12 mouse cellular contexts compared by ENCODE assay signal in the genomic region with DNA sequence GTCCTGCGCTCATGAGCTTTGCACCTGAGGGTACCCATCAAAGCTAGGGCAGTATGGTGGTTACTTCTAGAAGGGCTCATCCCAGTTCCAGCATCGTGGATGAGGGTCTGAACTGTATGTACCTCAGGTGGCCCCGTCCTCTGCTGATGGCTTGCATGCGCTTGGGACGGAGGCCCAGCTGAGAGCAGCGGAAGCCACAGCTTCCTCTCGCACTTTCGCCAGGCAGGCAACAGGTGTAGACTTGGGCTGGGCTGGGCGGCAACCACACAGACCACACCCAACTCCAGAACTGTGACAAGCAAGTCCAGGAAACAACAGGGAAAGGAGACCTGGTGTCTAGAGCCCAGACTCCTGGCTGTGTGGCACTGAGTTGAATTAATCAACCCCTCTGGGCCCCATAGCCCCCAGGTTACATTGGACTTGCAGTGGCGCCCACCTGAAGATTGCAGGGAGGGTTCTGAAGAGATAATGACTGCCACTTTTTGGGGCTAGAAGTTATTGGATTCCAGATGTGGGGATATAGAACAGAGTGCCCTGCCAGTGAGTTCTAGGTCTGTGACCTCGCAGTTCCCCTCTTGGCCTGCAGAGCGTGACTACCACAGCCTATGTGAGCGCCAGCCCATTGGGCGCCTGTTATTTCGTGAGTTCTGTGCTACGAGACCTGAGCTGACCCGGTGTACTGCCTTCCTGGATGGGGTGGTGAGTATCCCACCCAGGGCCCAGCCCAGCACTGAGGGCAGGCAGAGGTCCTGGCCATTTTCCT. TPM values are rescaled to one million over a fixed set of nuclear protein-coding genes. Genes with fewer than 3 reads are reported as not detected.
DNase-seq lines count a peak whose midpoint lies in the region; ATAC-seq and TF ChIP-seq lines count a peak whose summit lies in the region.
"Had no signal": no experiment of that assay in that cellular context is flagged by ENCODE, and none has a peak within 500 bp of the region (broad histone marks: within the 10 kb centered on the region; RNA-seq: fewer than 3 reads in every experiment).

No protein-coding gene starts in this region.

- H3K9ac ChIP-seq in heart, postnatal 0 days (replicated peaks; ENCODE audit: low read depth, low read length): no peak overlapping the region
- H3K9ac ChIP-seq in heart, embryonic 11.5 days (ENCODE audit: low read depth, low read length): no peak overlapping the region
- no peak overlapping the region for H3K9ac ChIP-seq in liver, adult 2 months (ENCODE audit: low read depth, low read length)
- H3K9ac ChIP-seq: stomach, embryonic 15.5 days had no signal

- no peak for DNase-seq in heart, postnatal 0 days (ENCODE audit: low spot score)
- DNase-seq in liver, adult 2 months (ENCODE audit: extremely low read depth, low read depth, low spot score): peak; percentile 39
- peak; percentile 89 for DNase-seq in spleen, postnatal 36 days (ENCODE audit: low spot score in 2 of 2)
- DNase-seq in kidney, adult 11 months: no peak
- no peak for DNase-seq in urinary bladder, adult 18-20 months (ENCODE audit: low spot score in 2 of 2)
- DNase-seq in urinary bladder, postnatal 14 days (ENCODE audit: low spot score): no peak
- DNase-seq: cerebellum, adult 11 months had no signal

- TF ChIP-seq POLR2A in liver, adult 2 months (IDR thresholded peaks at IDR 0.05; ENCODE audit: extremely low read depth, insufficient read depth, low read length): no peak

- H3K79me2 ChIP-seq in liver, adult 2 months (ENCODE audit: control insufficient read depth, insufficient read depth, low read length): peaks cover 8% of the 10 kb centered on the region; the same call in 1 of the 2 replicates

- H3K4me3 ChIP-seq in heart, postnatal 0 days (ENCODE audit: low read depth, low read length): no peak overlapping the region
- H3K4me3 ChIP-seq in heart, embryonic 11.5 days (ENCODE audit: low read depth, low read length): no peak overlapping the region
- H3K4me3 ChIP-seq in E14TG2a.4 (replicated peaks; ENCODE audit: low read length): peak overlapping the region; percentile 98
- no peak overlapping the region for H3K4me3 ChIP-seq in liver, adult 2 months (ENCODE audit: insufficient read depth, low read depth, low read length)
- H3K4me3 ChIP-seq: stomach, embryonic 15.5 days had no signal

- H3K27ac ChIP-seq in heart, postnatal 0 days (ENCODE audit: low read depth): peak overlapping the region; percentile 79
- H3K27ac ChIP-seq in heart, embryonic 11.5 days (ENCODE audit: low read depth, low read length): no peak overlapping the region
- no peak overlapping the region for H3K27ac ChIP-seq in liver, adult 2 months (replicated peaks; ENCODE audit: insufficient read depth, low read depth, low read length)
- H3K27ac ChIP-seq: kidney, postnatal 0 days; stomach, embryonic 15.5 days had no signal

- TF ChIP-seq EP300 in heart, postnatal 0 days (IDR thresholded peaks at IDR 0.05; ENCODE audit: low read depth): no peak

- H3K27me3 ChIP-seq in heart, postnatal 0 days (ENCODE audit: control insufficient read depth, insufficient read depth, low read length): no peaks in the 10 kb centered on the region
- no peaks in the 10 kb centered on the region for H3K27me3 ChIP-seq in heart, embryonic 11.5 days (ENCODE audit: control insufficient read depth, insufficient read depth, low read length)
- no peaks in the 10 kb centered on the region for H3K27me3 ChIP-seq in E14TG2a.4 (ENCODE audit: insufficient read depth, low read length)
- no peaks in the 10 kb centered on the region for H3K27me3 ChIP-seq in liver, adult 2 months (ENCODE audit: control insufficient read depth, insufficient read depth, low read length)
- H3K27me3 ChIP-seq: stomach, embryonic 15.5 days had no signal

- no peak for ATAC-seq in heart, postnatal 0 days (ENCODE audit: insufficient read depth, low read depth)
- ATAC-seq in heart, embryonic 11.5 days (replicated peaks; ENCODE audit: insufficient number of reproducible peaks, low FRiP score, low TSS enrichment): no peak

- H3K9me3 ChIP-seq in heart, postnatal 0 days (replicated peaks; ENCODE audit: control insufficient read depth, low read length): no peaks in the 10 kb centered on the region
- no peaks in the 10 kb centered on the region for H3K9me3 ChIP-seq in heart, embryonic 11.5 days (replicated peaks; ENCODE audit: control insufficient read depth, low read length)
- H3K9me3 ChIP-seq in E14TG2a.4 (ENCODE audit: low read length): no peaks in the 10 kb centered on the region
- H3K9me3 ChIP-seq: stomach, embryonic 15.5 days had no signal

- WGBS in heart, postnatal 0 days: 80% methylated on average over 16 of the region's 17 CpGs
- 92% methylated on average over 17 of the region's 17 CpGs for WGBS in heart, embryonic 11.5 days (ENCODE audit: insufficient replicate concordance)
- WGBS in liver, adult 2 months: 75% methylated on average over 17 of the region's 17 CpGs

- peaks cover 50% of the 10 kb centered on the region for H3K4me1 ChIP-seq in heart, postnatal 0 days (ENCODE audit: control insufficient read depth, insufficient read depth)
- H3K4me1 ChIP-seq in heart, embryonic 11.5 days (ENCODE audit: control insufficient read depth, insufficient read depth, low read length): peaks cover 20% of the 10 kb centered on the region
- peaks cover 85% of the 10 kb centered on the region for H3K4me1 ChIP-seq in E14TG2a.4 (replicated peaks; ENCODE audit: low read depth, low read length)
- H3K4me1 ChIP-seq in liver, adult 2 months (ENCODE audit: control insufficient read depth, insufficient read depth, low read length): peaks cover 15% of the 10 kb centered on the region

- no peak for TF ChIP-seq CTCF in heart, postnatal 0 days (IDR thresholded peaks at IDR 0.05; ENCODE audit: low read depth)
- TF ChIP-seq CTCF in E14TG2a.4 (conservative IDR thresholded peaks at IDR 0.05; ENCODE audit: low read length): peak; percentile 20; the same call in 1 of the 2 replicates
- TF ChIP-seq CTCF in liver, adult 2 months (IDR thresholded peaks at IDR 0.05; ENCODE audit: low read depth, low read length): peak; percentile 41; the same call in 1 of the 2 replicates

- peaks cover 47% of the 10 kb centered on the region for H3K36me3 ChIP-seq in heart, postnatal 0 days (replicated peaks; ENCODE audit: control insufficient read depth, insufficient read depth, low read length)
- peaks cover 34% of the 10 kb centered on the region for H3K36me3 ChIP-seq in heart, embryonic 11.5 days (ENCODE audit: control insufficient read depth, insufficient read depth, low read length)
- H3K36me3 ChIP-seq in E14TG2a.4 (ENCODE audit: insufficient read depth, low read length): peaks cover 83% of the 10 kb centered on the region
- peaks cover 2% of the 10 kb centered on the region; the same call in 1 of the 2 replicates for H3K36me3 ChIP-seq in liver, adult 2 months (ENCODE audit: control insufficient read depth, insufficient read depth, low read length)

- H3K4me2 ChIP-seq in heart, postnatal 0 days (ENCODE audit: low read depth, low read length): peak overlapping the region; percentile 9; the same call in 1 of the 2 replicates
- no peak overlapping the region for H3K4me2 ChIP-seq in heart, embryonic 11.5 days
- H3K4me2 ChIP-seq: stomach, embryonic 15.5 days had no signal

RNA-seq across cellular contexts. Expression of a gene that starts 5.0 kb away (rescaled TPM):
- total RNA-seq in heart, postnatal 0 days (2014; rRNA removed; ENCODE audit: low replicate concordance): 27.2 and 44.4 TPM in 2 replicates
- 10.7 TPM in 2 replicates for polyA plus RNA-seq in heart, postnatal 0 days (2015; fragmentation: Nextera tagmentation; extraction: Ambion mirVana)
- polyA plus RNA-seq in heart, embryonic 11.5 days (2014; fragmentation: Nextera tagmentation; extraction: Ambion mirVana): 24.3 and 26.9 TPM in 2 replicates
- total RNA-seq in liver, adult 2 months (2014; rRNA removed): 8.8 and 13.6 TPM in 2 replicates
- 12.4 and 14.3 TPM in 2 replicates for polyA plus RNA-seq in liver, adult 2 months (2012; rRNA removed)

RNA-seq across cellular contexts. Expression of a gene that starts 14.2 kb away (rescaled TPM):
- total RNA-seq in heart, postnatal 0 days (2014; rRNA removed; ENCODE audit: low replicate concordance): 3.6 and 8.2 TPM in 2 replicates
- 0.08 TPM in 1 of 2 replicates, not detected in the other for polyA plus RNA-seq in heart, postnatal 0 days (2015; fragmentation: Nextera tagmentation; extraction: Ambion mirVana)
- 0.21 and 0.34 TPM in 2 replicates for polyA plus RNA-seq in heart, embryonic 11.5 days (2014; fragmentation: Nextera tagmentation; extraction: Ambion mirVana)
- not detected in 2 replicates for total RNA-seq in liver, adult 2 months (2014; rRNA removed)
- 0.31 and 0.44 TPM in 2 replicates for polyA plus RNA-seq in liver, adult 2 months (2012; rRNA removed)

RNA-seq across cellular contexts. Expression of a gene that starts 23.3 kb away (rescaled TPM):
- total RNA-seq in heart, postnatal 0 days (2014; rRNA removed; ENCODE audit: low replicate concordance): 0.12 TPM in 1 of 2 replicates, not detected in the other
- not detected in 2 replicates for polyA plus RNA-seq in heart, postnatal 0 days (2015; fragmentation: Nextera tagmentation; extraction: Ambion mirVana)
- 0.42 and 1.5 TPM in 2 replicates for polyA plus RNA-seq in heart, embryonic 11.5 days (2014; fragmentation: Nextera tagmentation; extraction: Ambion mirVana)
- 391 and 453 TPM in 2 replicates for total RNA-seq in liver, adult 2 months (2014; rRNA removed)
- 621 and 798 TPM in 2 replicates for polyA plus RNA-seq in liver, adult 2 months (2012; rRNA removed)
- polyA plus RNA-seq: limb, embryonic 11.5 days had no signal

RNA-seq across cellular contexts. Expression of a gene that starts 34.8 kb away (rescaled TPM):
- total RNA-seq in heart, postnatal 0 days (2014; rRNA removed; ENCODE audit: low replicate concordance): not detected in 2 replicates
- polyA plus RNA-seq in heart, postnatal 0 days (2015; fragmentation: Nextera tagmentation; extraction: Ambion mirVana): not detected in 2 replicates
- polyA plus RNA-seq in heart, embryonic 11.5 days (2014; fragmentation: Nextera tagmentation; extraction: Ambion mirVana): not detected in 2 replicates
- not detected in 2 replicates for total RNA-seq in liver, adult 2 months (2014; rRNA removed)
- not detected in 2 replicates for polyA plus RNA-seq in liver, adult 2 months (2012; rRNA removed)
- polyA plus RNA-seq: kidney, postnatal 0 days; limb, embryonic 11.5 days; stomach, embryonic 15.5 days had no signal

RNA-seq across cellular contexts. Expression of a gene that starts 38.1 kb away (rescaled TPM):
- 38.5 and 46.0 TPM in 2 replicates for total RNA-seq in heart, postnatal 0 days (2014; rRNA removed; ENCODE audit: low replicate concordance)
- 30.2 and 30.9 TPM in 2 replicates for polyA plus RNA-seq in heart, postnatal 0 days (2015; fragmentation: Nextera tagmentation; extraction: Ambion mirVana)
- 64.1 and 83.0 TPM in 2 replicates for polyA plus RNA-seq in heart, embryonic 11.5 days (2014; fragmentation: Nextera tagmentation; extraction: Ambion mirVana)
- 0.65 and 0.81 TPM in 2 replicates for total RNA-seq in liver, adult 2 months (2014; rRNA removed)
- polyA plus RNA-seq in liver, adult 2 months (2012; rRNA removed): 2.1 and 2.3 TPM in 2 replicates

Comparison
In these comparisons a context has a peak if more than half of its experiments do, and no peak if none do; other contexts are left out.
1. DNase-seq: peak in liver, adult 2 months (single experiment) and spleen, postnatal 36 days (2 of 2); none in heart, postnatal 0 days (single experiment), kidney, adult 11 months (single experiment), urinary bladder, adult 18-20 months (0 of 2) and urinary bladder, postnatal 14 days (single experiment).
2. RNA of a gene that starts 23.3 kb away (polyA plus RNA-seq): 621 to 798 TPM in liver, adult 2 months; 0.42 to 1.5 TPM in heart, embryonic 11.5 days and not detected in heart, postnatal 0 days; every median in the first group is over 100 times any median in the second.